Mouse (Mus musculus): ENCODE measurements at regions not wholly inside any gene's neighbourhood (a gene's known extent, or its start where the extent isn't known, plus 50 kb on each side); places are given as distances from the start of the nearest gene placed in this dataset.

DNA sequence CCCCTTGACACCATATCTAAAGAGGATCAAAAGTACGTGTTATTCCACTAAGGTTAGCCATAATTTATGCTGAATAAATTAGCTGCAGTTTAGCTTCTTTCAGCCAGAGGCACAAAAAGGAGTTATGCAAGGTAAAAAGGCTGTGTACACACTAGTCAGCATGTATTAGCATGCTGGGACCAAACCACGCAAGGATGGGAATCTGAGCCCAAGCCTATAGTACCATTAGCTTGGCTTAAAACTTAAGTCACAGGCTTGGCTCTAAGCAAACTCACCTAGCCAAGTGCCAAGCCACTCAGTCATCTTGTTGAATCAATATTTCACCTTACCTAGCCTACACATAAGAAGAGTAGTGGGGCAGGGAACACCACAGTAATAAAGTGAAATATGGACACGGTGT lies 339.9 kb upstream of the Arid1b start:
- no peak for DNase-seq (ENCODE audit: low spot score in 2 of 2)

- DNase-seq (ENCODE audit: low spot score in 2 of 2) = no peak
These were observed 332.1 kb upstream of the Arid1b start for GRCm38 (mm10) chr17:4661996-4662395.

- no peak for DNase-seq (ENCODE audit: low spot score in 2 of 2)
These were observed 325.6 kb upstream of the Arid1b start for GRCm38 (mm10) chr17:4668511-4668910.

GRCm38 (mm10) chr17:4673271-4673670 lies 320.9 kb upstream of the Arid1b start:
- DNase-seq (ENCODE audit: low spot score in 2 of 2) = no peak

DNA sequence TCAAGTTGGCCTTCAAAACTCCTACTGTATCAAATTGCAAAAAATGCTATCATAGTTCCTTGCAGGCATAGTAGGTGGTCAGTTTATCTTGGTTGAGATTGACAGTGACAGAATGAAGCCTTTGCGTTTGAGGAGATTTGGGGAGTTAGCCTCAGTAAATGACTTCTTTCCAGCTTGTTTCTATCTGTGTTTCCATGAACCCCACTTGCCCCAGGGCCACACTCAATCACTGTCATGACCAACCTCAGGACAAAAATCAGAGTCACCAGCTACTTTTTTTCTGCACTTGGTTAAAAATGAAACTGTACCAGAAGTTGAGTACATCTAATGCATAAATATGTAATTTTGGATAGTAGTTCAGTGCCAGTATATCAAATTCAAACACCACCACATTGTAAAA lies 287.7 kb upstream of the Arid1b start:
- DNase-seq (ENCODE audit: low spot score in 2 of 2) = no peak

DNA sequence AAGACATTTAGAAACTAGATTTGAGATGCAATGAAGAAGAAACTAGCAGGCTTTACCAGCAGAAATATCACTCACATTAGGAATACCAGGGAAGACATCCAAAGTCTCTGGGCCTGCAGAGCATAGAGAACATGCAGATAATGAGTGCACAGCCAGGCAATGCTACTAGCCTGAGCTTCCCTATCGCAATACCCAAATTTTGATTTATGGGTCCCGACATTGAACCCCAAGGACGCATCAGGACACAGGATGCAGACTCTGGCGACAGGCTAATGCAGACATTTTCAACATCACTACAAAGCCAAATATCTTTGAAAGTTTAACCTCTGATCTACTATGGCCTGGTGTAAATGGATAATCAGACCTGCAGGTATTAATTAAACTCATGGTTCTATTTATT lies 273.1 kb upstream of the Arid1b start:
- no peak for DNase-seq (ENCODE audit: low spot score in 2 of 2)

GRCm38 (mm10) chr17:4724031-4724430 lies 270.1 kb upstream of the Arid1b start:
- DNase-seq (ENCODE audit: low spot score in 2 of 2) = no peak

- DNase-seq (ENCODE audit: low spot score in 2 of 2) = no peak
These were observed 267.8 kb upstream of the Arid1b start for GRCm38 (mm10) chr17:4726331-4726741.

DNA sequence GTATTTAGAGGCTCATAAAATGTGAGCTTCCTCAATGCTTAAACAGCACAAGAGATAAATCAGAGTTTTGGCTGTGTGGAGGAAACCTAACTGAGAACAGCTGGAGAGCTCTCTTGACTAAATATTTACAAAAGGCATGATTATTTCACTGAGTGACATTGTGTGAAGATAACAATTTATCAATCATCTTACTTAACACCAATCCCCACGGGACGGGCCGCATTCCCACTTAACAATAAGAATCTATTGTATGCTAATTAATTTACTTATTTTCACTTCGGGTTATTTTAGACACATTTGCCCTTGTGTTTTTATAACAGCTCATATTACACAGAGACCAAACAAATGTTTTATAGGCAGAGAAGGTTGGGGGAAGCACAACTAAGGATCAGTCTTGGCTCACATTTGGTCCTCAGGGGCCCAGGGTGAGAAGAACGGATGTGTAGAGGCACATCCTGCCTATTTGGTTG lies 259.7 kb upstream of the Arid1b start:
- peak; percentile 65 to 66 for DNase-seq (ENCODE audit: low spot score in 2 of 2)

- peak; percentile 79 to 88 for DNase-seq (ENCODE audit: low spot score in 2 of 2)
These were observed 258.9 kb upstream of the Arid1b start for GRCm38 (mm10) chr17:4735185-4735584.

DNA sequence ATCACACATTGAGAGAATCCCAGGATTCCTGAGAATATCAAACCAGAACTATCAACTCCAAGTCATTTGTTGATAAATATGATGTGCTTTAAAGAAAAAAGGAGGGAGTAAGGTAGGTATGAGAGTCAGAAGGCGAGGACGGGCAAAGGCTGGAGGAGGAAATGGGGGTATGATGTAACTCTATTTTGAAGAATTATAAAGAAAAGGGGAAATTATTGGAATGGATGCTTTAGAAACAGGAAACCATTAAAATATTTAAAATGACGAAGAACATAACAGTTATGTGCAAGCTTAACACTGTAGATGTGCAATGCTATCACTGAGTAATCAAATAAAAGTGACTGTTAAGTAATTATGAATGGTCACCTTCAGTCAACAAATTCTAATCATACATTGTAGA lies 257.4 kb upstream of the Arid1b start:
- no peak for DNase-seq (ENCODE audit: low spot score in 2 of 2)

DNA sequence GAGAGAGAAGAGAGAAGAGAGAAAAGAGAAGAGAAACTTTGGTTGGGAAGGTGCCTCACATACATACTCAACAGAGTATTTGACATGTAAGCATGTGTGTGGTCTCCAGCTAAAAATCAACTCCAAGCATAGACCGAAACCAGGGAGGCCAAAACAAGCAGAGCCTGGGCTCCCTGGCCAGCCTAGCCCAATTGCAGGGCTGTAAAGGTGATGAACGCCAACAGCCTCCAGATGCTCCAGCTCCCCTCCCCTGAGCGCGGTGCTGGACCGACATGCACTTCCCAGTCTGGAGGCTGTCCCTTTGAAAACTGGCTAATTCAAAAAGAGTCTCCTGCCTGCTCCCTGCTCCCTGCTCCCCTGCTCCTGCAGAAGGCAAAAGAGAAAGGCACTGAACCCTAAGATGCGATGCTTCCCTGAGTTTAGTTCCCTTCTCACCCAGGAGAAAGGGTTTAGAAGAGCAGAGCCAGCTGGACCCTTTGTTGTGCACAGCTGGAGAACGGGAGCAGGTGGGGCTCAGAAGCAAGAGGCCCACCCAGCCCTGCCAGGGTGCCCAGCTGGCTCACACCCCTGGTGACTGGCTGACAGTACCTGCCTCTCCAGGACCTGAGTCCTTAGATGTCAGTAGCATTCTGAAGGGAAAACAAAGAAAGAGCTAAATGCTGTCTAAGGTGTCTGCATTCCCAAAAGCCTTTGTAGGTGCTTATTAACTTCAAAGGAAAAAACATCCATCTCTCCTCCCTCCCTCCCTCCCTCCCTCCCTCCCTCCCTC lies 255.2 kb upstream of the Arid1b start:
- DNase-seq (ENCODE audit: low spot score in 2 of 2) = peak; percentile 8 to 17

- DNase-seq (ENCODE audit: low spot score in 2 of 2) = no peak
These were observed 253.3 kb upstream of the Arid1b start for GRCm38 (mm10) chr17:4740784-4741183.

DNA sequence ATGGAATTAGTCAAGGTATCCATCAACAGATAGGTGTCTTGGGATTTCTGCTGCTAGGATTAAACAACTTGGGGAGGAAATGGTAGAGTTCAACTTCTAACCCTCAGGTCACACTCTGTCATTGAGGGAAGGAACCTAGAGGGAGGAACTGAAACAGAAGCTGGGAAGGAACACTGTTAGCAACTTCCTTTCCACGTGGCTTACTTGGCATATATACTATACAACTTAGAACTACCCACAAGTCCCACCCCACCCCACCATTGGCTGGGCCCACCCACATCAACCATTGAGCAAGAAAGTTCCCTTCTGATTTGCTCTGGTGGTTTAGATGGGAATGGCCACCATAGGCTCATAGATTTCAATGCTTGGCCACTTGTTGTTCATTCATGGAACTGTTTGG lies 251.8 kb upstream of the Arid1b start:
- DNase-seq (ENCODE audit: low spot score in 2 of 2) = no peak

- no peak for DNase-seq (ENCODE audit: low spot score in 2 of 2)
These were observed 231.2 kb upstream of the Arid1b start for GRCm38 (mm10) chr17:4762956-4763355.

GRCm38 (mm10) chr17:4765723-4766122 lies 228.4 kb upstream of the Arid1b start:
- no peak for DNase-seq (ENCODE audit: low spot score in 2 of 2)

GRCm38 (mm10) chr17:4767947-4768522 lies 226.1 kb upstream of the Arid1b start:
- peak; percentile 44 to 56 for DNase-seq (ENCODE audit: low spot score in 2 of 2)

DNA sequence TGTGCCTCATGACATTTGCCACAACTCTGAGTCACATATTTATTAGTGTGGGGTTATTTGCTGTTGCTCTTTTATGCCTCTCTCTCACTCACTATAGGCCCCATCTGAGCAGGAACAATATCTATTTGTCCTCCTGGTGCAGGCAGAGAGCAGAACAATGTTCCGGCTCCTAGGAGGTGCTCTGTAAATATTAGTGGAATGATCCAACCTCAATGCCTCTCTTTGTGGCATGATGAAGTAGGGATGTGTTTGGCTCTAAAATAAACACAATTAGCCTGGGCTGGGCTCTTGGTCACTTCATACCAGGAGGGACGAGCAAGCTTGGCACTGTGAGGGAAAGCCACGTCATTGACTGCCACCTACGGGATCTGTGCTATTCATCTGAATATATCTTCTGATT lies 224.8 kb upstream of the Arid1b start:
- no peak for DNase-seq (ENCODE audit: low spot score in 2 of 2)

- no peak for DNase-seq (ENCODE audit: low spot score in 2 of 2)
These were observed 224.1 kb upstream of the Arid1b start for GRCm38 (mm10) chr17:4770052-4770451.

DNA sequence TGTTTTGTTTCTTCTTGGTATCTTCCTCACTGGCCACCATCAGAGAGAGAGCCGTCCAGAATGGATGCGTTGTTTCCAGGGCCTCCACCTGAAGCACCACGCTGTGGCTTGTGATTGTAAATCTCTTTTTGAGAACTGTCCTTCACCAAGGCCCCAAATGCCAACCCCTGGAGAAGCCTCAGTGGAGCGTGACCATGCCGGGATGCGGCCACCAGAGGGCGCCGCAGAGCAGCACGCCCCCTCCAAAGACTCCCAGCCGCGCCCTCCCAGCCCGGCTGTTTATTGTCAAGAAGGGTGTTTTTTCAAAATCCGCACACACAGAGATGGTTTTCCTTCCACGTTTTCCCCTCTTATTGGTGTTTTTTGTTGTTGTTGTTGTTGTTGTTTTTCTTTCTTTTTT lies 216.0 kb upstream of the Arid1b start:
- peak; percentile 33 to 58 for DNase-seq (ENCODE audit: low spot score in 2 of 2)

- no peak for DNase-seq (ENCODE audit: low spot score in 2 of 2)
These were observed 215.1 kb upstream of the Arid1b start for GRCm38 (mm10) chr17:4779017-4779416.

GRCm38 (mm10) chr17:4781586-4781985 lies 212.5 kb upstream of the Arid1b start:
- DNase-seq (ENCODE audit: low spot score in 2 of 2) = no peak

- DNase-seq (ENCODE audit: low spot score in 2 of 2) = peak; percentile 65 to 72
These were observed 209.8 kb upstream of the Arid1b start for GRCm38 (mm10) chr17:4784296-4784695.
